Mouse (Mus musculus): ENCODE measurements at regions not wholly inside any gene's neighbourhood (a gene's known extent, or its start where the extent isn't known, plus 50 kb on each side); places are given as distances from the start of the nearest gene placed in this dataset.

DNA sequence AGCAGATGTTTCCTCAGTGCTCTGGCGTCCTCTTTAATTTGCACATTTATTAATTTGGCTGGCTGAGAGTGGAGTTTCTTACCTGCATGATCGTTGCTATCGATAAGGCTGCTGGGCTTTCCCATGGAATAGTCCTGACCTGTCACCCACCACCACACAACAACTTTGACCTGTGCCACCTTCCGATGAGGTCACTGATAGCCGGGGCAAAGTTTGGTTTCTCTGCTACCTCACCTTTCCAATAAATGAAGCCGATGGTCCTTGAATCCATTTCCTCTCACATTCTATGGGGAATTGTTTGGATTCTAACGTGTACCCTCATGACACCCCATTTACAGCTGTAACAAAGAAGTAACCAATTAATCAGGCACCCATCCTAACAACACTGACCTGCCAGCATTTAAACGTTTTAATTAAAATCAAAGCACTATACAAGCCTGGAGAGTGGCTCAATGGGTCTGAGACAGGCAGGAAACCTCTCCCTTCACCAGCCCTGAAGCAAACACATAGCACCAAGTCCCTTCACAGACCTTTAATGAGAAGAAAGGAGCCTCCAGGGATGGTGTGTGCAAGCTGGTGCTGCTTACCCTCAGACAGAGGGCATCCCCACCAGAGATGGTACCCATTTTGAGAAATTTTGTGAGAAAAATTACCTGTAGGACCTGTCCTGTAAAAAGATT is 278.9 kb upstream of the Pou3f3 start:
- 74% methylated on average over 8 of the region's 8 CpGs for WGBS
- no peak for ATAC-seq (replicated peaks; ENCODE audit: extremely low read depth, insufficient read depth, low FRiP score)
- no peaks in the 10 kb centered on the region for H3K27me3 ChIP-seq (ENCODE audit: control insufficient read depth, insufficient read depth, low read length)

GRCm38 (mm10) chr1:42417815-42418214 is 277.8 kb upstream of the Pou3f3 start:
- Histone ChIP-seq H3K9me3 (replicated peaks; ENCODE audit: control insufficient read depth, low read length) (no peaks in the 10 kb centered on the region), H3K27me3 (ENCODE audit: control insufficient read depth, insufficient read depth, low read length) (no peaks in the 10 kb centered on the region), H3K4me3 (ENCODE audit: low read length) (no peak overlapping the region), H3K4me2 (ENCODE audit: low read depth, low read length) (no peak overlapping the region), H3K27ac (ENCODE audit: low read length) (no peak overlapping the region), H3K4me1 (ENCODE audit: control insufficient read depth, insufficient read depth, low read length) (no peaks in the 10 kb centered on the region), H3K36me3 (ENCODE audit: control insufficient read depth, insufficient read depth) (no peaks in the 10 kb centered on the region), H3K9ac (ENCODE audit: low read length) (no peak overlapping the region)
- ATAC-seq (replicated peaks; ENCODE audit: extremely low read depth, insufficient read depth, low FRiP score) = no peak; the same call in 1 of the 2 replicates
- 20% methylated on average over 4 of the region's 4 CpGs for WGBS

More for the DNA sequence above, 278.9 kb upstream of the Pou3f3 start:
- H3K36me3 ChIP-seq (ENCODE audit: control insufficient read depth, insufficient read depth) = no peaks in the 10 kb centered on the region
- no peak overlapping the region for H3K4me2 ChIP-seq (ENCODE audit: low read depth, low read length)
- no peak overlapping the region for H3K9ac ChIP-seq (ENCODE audit: low read length)
- no peak overlapping the region for H3K27ac ChIP-seq (ENCODE audit: low read length)
- no peaks in the 10 kb centered on the region for H3K4me1 ChIP-seq (ENCODE audit: control insufficient read depth, insufficient read depth, low read length)
- no peaks in the 10 kb centered on the region for H3K9me3 ChIP-seq (replicated peaks; ENCODE audit: control insufficient read depth, low read length)
- no peak overlapping the region for H3K4me3 ChIP-seq (ENCODE audit: low read length)

DNA sequence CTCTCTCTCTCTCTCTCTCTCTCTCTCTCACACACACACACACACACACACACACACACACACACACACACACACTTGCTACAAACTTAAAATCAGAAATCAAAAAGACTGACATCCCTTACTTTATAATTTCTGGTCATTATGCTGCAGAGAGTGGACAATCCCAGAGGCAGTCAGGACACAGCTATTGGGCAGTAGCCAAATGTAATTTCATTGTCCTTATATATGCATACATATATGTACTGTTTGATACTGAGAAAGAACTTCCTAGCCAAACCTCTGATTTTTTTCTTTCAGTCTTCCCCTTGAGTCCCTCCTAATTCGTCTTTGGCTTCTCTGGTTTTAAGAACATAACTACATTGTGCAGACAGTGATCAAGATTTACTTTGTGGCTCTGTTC is 277.3 kb upstream of the Pou3f3 start:
- 53% methylated on average over 1 of the region's 1 CpGs for WGBS
- no peak overlapping the region for H3K27ac ChIP-seq (ENCODE audit: low read length)
- no peaks in the 10 kb centered on the region for H3K27me3 ChIP-seq (ENCODE audit: control insufficient read depth, insufficient read depth, low read length)
- no peaks in the 10 kb centered on the region for H3K9me3 ChIP-seq (replicated peaks; ENCODE audit: control insufficient read depth, low read length)
- ATAC-seq (replicated peaks; ENCODE audit: extremely low read depth, insufficient read depth, low FRiP score) = no peak
- H3K4me3 ChIP-seq (ENCODE audit: low read length) = no peak overlapping the region
- H3K4me1 ChIP-seq (ENCODE audit: control insufficient read depth, insufficient read depth, low read length) = no peaks in the 10 kb centered on the region
- no peak overlapping the region for H3K4me2 ChIP-seq (ENCODE audit: low read depth, low read length)
- H3K36me3 ChIP-seq (ENCODE audit: control insufficient read depth, insufficient read depth) = no peaks in the 10 kb centered on the region
- H3K9ac ChIP-seq (ENCODE audit: low read length) = no peak overlapping the region

DNA sequence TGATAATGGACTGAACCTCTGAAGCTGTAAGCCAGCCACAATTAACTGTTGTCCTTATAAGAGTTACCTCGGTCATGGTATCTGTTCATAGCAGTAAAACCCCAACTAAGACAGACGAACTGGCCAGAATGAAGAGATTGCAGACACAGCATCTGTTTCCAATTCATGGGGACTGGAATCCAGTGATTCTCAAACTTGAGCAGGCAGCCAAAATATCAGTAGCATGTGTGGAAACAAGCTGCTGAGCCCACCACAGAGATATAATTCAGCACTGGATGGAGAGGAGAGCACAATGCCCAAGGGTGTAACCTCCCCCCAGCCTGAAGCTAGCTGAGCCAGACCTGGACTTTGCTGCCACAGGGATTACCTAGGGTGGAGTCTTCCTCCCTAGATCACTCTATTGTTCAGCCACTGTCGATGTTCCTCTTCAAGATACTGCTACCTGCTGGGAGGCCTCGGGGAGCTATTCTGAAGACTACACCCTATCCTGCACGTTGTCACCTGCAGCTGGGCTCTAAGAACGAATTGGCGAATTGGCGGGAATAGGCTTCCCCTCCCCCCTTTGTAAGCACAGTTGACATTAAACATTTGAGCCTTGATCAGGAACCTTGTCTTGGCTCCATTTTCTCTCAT is 259.1 kb upstream of the Pou3f3 start:
- no peaks in the 10 kb centered on the region for H3K4me1 ChIP-seq (ENCODE audit: control insufficient read depth, insufficient read depth, low read length)
- WGBS = 50% methylated on average over 8 of the region's 8 CpGs
- no peak overlapping the region for H3K4me3 ChIP-seq (ENCODE audit: low read length)
- no peaks in the 10 kb centered on the region for H3K9me3 ChIP-seq (replicated peaks; ENCODE audit: control insufficient read depth, low read length)
- H3K9ac ChIP-seq (ENCODE audit: low read length) = no peak overlapping the region
- H3K27ac ChIP-seq (ENCODE audit: low read length) = no peak overlapping the region
- H3K27me3 ChIP-seq (ENCODE audit: control insufficient read depth, insufficient read depth, low read length) = no peaks in the 10 kb centered on the region
- H3K36me3 ChIP-seq (ENCODE audit: control insufficient read depth, insufficient read depth) = no peaks in the 10 kb centered on the region
- no peak overlapping the region for H3K4me2 ChIP-seq (ENCODE audit: low read depth, low read length)
- ATAC-seq (replicated peaks; ENCODE audit: extremely low read depth, insufficient read depth, low FRiP score) = no peak

GRCm38 (mm10) chr1:42468365-42468764 is 227.2 kb upstream of the Pou3f3 start:
- WGBS = 78% methylated on average over 3 of the region's 3 CpGs
- no peaks in the 10 kb centered on the region for H3K36me3 ChIP-seq (ENCODE audit: control insufficient read depth, insufficient read depth)
- H3K4me2 ChIP-seq (ENCODE audit: low read depth, low read length) = no peak overlapping the region
- H3K9ac ChIP-seq (ENCODE audit: low read length) = no peak overlapping the region
- H3K27me3 ChIP-seq (ENCODE audit: control insufficient read depth, insufficient read depth, low read length) = no peaks in the 10 kb centered on the region
- H3K9me3 ChIP-seq (replicated peaks; ENCODE audit: control insufficient read depth, low read length) = no peaks in the 10 kb centered on the region
- ATAC-seq (replicated peaks; ENCODE audit: extremely low read depth, insufficient read depth, low FRiP score) = no peak
- H3K27ac ChIP-seq (ENCODE audit: low read length) = no peak overlapping the region
- no peak overlapping the region for H3K4me3 ChIP-seq (ENCODE audit: low read length)
- no peaks in the 10 kb centered on the region for H3K4me1 ChIP-seq (ENCODE audit: control insufficient read depth, insufficient read depth, low read length)

DNA sequence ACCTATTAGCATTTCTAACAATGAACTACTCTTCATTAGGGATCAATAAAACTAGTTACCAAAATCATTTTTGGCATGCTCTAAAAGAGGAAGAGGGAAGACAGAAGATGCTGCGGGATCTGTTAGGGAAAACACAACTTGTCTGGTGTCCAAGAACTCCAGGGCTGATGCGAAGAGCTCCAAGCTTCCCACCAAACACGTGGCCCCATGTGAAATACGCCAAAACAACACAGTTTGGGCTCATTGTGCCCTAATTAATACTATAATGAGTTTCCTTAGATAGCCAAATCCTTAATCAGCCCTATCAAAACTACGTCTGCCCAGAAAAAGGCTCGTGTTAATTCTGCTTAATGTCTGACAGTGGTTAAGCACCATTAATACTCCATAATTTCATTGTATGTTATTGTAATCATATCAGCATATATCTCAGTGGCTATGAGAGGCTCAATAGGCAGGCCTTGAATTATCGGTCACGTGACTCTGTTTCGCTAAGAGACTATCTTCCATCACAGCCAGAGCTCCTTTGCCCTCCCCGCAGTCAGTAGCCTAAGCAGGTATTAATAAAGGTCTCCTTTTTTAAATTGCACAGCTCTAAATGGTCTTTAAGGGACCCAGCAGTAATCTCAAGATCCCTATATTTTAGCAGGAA is 223.6 kb upstream of the Pou3f3 start:
- 81% methylated on average over 10 of the region's 10 CpGs for WGBS
- no peaks in the 10 kb centered on the region for H3K36me3 ChIP-seq (ENCODE audit: control insufficient read depth, insufficient read depth)
- no peak for ATAC-seq (replicated peaks; ENCODE audit: extremely low read depth, insufficient read depth, low FRiP score)
- no peak overlapping the region for H3K4me3 ChIP-seq (ENCODE audit: low read length)
- H3K9me3 ChIP-seq (replicated peaks; ENCODE audit: control insufficient read depth, low read length) = no peaks in the 10 kb centered on the region
- H3K27ac ChIP-seq (ENCODE audit: low read length) = no peak overlapping the region
- H3K4me1 ChIP-seq (ENCODE audit: control insufficient read depth, insufficient read depth, low read length) = no peaks in the 10 kb centered on the region
- no peaks in the 10 kb centered on the region for H3K27me3 ChIP-seq (ENCODE audit: control insufficient read depth, insufficient read depth, low read length)
- H3K9ac ChIP-seq (ENCODE audit: low read length) = no peak overlapping the region
- no peak overlapping the region for H3K4me2 ChIP-seq (ENCODE audit: low read depth, low read length)

DNA sequence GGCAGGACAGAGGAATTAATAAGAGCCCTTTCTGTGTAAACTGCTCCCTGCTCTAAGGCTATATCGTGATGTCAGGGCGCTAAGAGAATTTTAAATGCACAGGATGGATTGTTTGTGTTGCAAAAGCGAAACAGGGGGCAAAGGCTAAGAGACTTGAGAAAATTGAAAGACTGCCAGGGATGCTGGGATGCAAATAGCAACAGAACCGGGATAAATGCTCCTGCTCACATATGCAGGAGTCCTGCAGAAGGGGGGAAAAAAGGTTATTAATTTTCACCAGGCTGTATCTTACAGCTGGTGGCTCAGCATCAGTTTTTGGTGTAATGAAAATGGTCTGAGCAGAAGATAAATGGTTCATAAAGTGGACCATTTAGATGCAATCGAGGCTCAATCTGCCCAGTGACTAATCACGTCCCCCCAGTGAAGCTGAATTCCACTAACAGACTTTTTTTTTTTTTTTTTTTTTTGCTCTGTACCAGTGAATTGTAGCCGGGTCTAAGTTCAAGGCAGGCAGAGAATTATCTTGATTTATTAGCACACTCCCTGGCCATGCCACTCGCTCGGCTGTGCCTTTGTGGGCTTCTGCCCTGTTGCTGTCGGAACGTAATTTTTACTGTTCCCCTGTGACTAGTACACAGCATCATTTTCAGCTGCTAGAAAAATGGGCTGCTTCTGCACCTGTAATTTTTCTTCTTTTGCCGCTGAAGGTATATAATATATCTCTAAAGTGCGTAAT is 222.9 kb upstream of the Pou3f3 start:
- no peak overlapping the region for H3K4me3 ChIP-seq (ENCODE audit: low read length)
- H3K4me1 ChIP-seq (ENCODE audit: control insufficient read depth, insufficient read depth, low read length) = no peaks in the 10 kb centered on the region
- H3K9me3 ChIP-seq (replicated peaks; ENCODE audit: control insufficient read depth, low read length) = no peaks in the 10 kb centered on the region
- H3K27ac ChIP-seq (ENCODE audit: low read length) = no peak overlapping the region
- WGBS = 69% methylated on average over 13 of the region's 13 CpGs
- H3K4me2 ChIP-seq (ENCODE audit: low read depth, low read length) = no peak overlapping the region
- no peaks in the 10 kb centered on the region for H3K27me3 ChIP-seq (ENCODE audit: control insufficient read depth, insufficient read depth, low read length)
- no peak for ATAC-seq (replicated peaks; ENCODE audit: extremely low read depth, insufficient read depth, low FRiP score)
- no peaks in the 10 kb centered on the region for H3K36me3 ChIP-seq (ENCODE audit: control insufficient read depth, insufficient read depth)
- no peak overlapping the region for H3K9ac ChIP-seq (ENCODE audit: low read length)

GRCm38 (mm10) chr1:42474197-42474596 is 221.4 kb upstream of the Pou3f3 start:
- no peaks in the 10 kb centered on the region for H3K27me3 ChIP-seq (ENCODE audit: control insufficient read depth, insufficient read depth, low read length)
- H3K9me3 ChIP-seq (replicated peaks; ENCODE audit: control insufficient read depth, low read length) = no peaks in the 10 kb centered on the region
- no peak overlapping the region for H3K4me2 ChIP-seq (ENCODE audit: low read depth, low read length)
- ATAC-seq (replicated peaks; ENCODE audit: extremely low read depth, insufficient read depth, low FRiP score) = no peak
- H3K27ac ChIP-seq (ENCODE audit: low read length) = no peak overlapping the region
- no peak overlapping the region for H3K9ac ChIP-seq (ENCODE audit: low read length)
- no peak overlapping the region for H3K4me3 ChIP-seq (ENCODE audit: low read length)
- no peaks in the 10 kb centered on the region for H3K36me3 ChIP-seq (ENCODE audit: control insufficient read depth, insufficient read depth)
- 66% methylated on average over 8 of the region's 8 CpGs for WGBS
- H3K4me1 ChIP-seq (ENCODE audit: control insufficient read depth, insufficient read depth, low read length) = no peaks in the 10 kb centered on the region

- no peak overlapping the region for H3K4me2 ChIP-seq (ENCODE audit: low read depth, low read length)
- H3K27me3 ChIP-seq (ENCODE audit: control insufficient read depth, insufficient read depth, low read length) = no peaks in the 10 kb centered on the region
- no peak overlapping the region for H3K9ac ChIP-seq (ENCODE audit: low read length)
- no peaks in the 10 kb centered on the region for H3K36me3 ChIP-seq (ENCODE audit: control insufficient read depth, insufficient read depth)
- 82% methylated on average over 1 of the region's 1 CpGs for WGBS
- no peaks in the 10 kb centered on the region for H3K4me1 ChIP-seq (ENCODE audit: control insufficient read depth, insufficient read depth, low read length)
- H3K27ac ChIP-seq (ENCODE audit: low read length) = no peak overlapping the region
- H3K9me3 ChIP-seq (replicated peaks; ENCODE audit: control insufficient read depth, low read length) = no peaks in the 10 kb centered on the region
- no peak for ATAC-seq (replicated peaks; ENCODE audit: extremely low read depth, insufficient read depth, low FRiP score)
- H3K4me3 ChIP-seq (ENCODE audit: low read length) = no peak overlapping the region
These were observed 220.7 kb upstream of the Pou3f3 start for GRCm38 (mm10) chr1:42474831-42475230.
